Mouse (Mus musculus) monocyte, adult 2 months (primary cell): ENCODE measurements around the gene Nmrk2.

Source experiments
- DNase-seq, 2 experiments: peaks; one replicate each; pipeline ENCODE4 v3.0.0; 2022; ENCODE audit warnings: low spot score in 2 of 2, low read depth in 1 of 2

Gene Nmrk2

DNA sequence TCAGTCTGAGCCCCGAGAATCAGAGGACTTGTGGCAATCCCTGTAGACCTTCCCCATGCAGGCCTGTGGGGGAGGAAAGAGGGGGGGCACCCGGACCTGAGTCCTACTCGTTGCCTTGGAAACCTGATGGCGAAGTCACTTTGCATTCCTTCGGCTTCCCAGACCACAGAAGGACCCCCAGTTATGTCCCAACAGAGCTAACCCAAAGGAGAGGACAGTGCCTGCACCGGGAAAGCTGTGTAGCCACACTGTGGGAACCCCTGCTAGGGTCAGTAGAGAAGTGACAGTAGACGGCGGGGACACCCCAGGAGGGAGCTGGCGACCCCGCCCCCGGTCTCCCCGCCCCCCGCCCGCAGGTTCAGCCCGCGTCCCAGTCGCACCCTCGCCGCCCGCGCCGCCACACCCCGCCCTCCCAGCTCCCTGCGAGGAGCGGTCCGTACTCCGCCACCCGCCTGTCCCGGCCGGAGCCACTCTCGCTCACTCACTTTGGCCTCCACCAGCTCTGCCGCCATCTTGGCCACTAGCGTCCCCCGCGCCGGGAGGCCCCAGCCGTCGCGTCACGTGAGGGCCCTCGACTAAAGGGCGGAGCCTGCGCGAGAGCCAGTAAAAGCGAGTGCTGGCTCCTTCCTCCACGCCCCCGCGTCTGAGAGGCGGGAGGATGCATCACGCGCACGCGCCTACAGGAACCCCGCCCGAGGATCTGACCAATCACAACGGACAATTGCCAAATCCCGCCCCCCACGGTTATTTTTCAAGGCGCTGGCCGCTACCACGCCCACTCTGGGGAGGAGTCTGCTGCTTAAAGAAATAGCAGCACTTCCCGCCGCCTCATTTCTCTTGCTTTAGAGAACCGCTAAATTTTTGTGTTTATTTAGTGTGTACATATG is 34.4 kb downstream of the Nmrk2 start, which contains the start of gene Pias4:
TSS of gene Pias4 (minus strand) at position 724 of the 887 bp plus-strand sequence.
- peak; percentile 100 for DNase-seq

GRCm38 (mm10) chr10:81165118-81165517 is 36.7 kb downstream of the Nmrk2 start:
- DNase-seq: no peak

GRCm38 (mm10) chr10:81162318-81162652 is 39.6 kb downstream of the Nmrk2 start:
- DNase-seq: no peak

DNA sequence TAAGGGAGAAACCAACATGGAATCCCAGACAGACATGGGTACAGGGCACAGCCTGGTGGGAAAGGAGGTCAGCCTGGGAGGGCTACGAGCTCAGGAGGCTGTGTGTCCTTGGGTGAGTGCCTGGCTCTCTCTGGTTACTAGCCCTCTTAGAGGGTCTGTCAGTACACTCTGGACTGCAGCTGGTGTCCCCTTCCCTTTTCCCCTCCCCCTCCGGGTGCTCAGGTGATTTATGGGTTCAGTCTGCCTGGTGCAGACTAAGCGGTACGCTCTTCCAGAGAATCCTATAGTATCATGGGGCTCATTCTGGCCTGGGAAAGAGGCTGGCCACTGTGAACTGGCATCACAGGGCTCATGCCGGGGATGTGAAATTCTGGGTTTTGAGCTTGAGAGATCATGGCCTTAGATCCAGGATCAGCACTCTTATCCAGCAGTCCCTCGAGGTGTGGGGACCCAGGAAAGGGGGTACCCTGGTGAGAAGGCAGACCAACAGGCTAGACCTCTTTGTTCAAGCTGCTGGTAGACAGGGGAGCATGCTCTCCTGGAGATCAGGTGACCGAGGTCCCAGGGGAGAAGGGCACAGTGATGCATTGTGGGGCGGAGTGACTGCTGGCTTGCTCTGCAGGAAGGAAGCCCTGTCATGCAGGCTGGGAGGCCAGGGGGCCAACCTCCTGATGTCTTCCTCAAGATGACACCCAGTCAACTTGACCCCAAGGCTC is 40.1 kb downstream of the Nmrk2 start:
- no peak for DNase-seq

GRCm38 (mm10) chr10:81154736-81155135 is 47.1 kb downstream of the Nmrk2 start:
- DNase-seq: no peak

GRCm38 (mm10) chr10:81154313-81154712 is 47.5 kb downstream of the Nmrk2 start:
- DNase-seq: no peak

DNA sequence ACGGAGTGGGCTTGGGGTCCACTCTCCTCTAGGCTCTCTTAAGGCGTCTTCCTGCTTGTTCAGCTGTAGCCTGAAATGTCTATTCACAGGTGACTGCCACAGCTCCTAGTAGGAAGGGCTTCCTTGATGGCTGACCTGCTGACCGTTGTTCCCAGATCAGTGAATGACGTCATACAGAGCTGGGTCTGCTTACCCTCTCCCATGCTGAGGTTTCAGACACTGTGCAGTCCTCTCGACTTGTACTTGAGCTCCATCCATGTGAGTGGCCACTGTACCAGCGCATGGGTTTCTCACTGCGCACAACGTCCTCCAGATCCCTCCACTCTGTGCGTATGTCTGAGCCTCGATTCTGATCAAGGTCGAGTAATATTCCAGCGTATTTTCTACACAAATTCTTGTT is 49.2 kb downstream of the Nmrk2 start:
- DNase-seq: no peak

GRCm38 (mm10) chr10:81151261-81151660 is 50.6 kb downstream of the Nmrk2 start:
- DNase-seq: no peak
